Mouse (Mus musculus): ENCODE measurements around the gene Slit3.

DNA sequence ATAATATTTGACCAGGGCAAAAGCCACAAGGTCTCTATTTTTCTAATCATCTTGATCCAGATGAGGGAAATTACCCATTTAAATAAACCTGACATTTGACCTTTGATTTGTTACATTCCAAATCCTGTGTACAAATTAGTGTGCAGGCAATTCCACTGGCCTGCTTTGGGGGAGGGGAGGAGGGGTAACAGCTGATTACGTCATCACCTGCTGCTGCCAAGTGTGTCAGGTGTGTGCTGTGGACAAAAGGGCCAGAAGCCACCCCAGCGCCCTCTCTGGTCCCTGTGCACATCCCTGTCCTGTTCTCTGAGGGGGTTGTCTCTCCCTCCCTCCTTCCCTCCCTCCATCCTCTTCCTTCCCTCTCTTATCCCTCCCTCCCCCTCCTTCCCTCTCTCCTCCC, 337.0 kb downstream of the Slit3 start:
- TF ChIP-seq CTCF (IDR thresholded peaks at IDR 0.05; ENCODE audit: borderline replicate concordance, insufficient read depth, low read length) (no peak), POLR2A (IDR thresholded peaks at IDR 0.05; ENCODE audit: low read depth, low read length) (no peak)
